Mouse (Mus musculus) heart, embryonic 13.5 days (tissue): ENCODE results near the gene Lzts2. TPM values are rescaled to one million over a fixed set of nuclear protein-coding genes. Genes with fewer than 3 reads are reported as not detected.
A peak's percentile ranks its signal among the peaks of the same experiment; 100 is the strongest.
"Not testable (repeated sequence)": the region's sequence is repeated elsewhere in the genome, so short reads cannot be mapped to it uniquely, and the experiment has no call there.

Experiments used
- ATAC-seq: fragments of 200-750 bp; cut with Nextera tagmentation; 2 replicates; pipeline ENCODE4 v1.8.0; 2017; ENCODE audit warnings: moderate TSS enrichment; ENCODE audit not compliant: insufficient number of reproducible peaks, low FRiP score, low TSS enrichment; ENCODE audit errors: extremely low read depth
- H3K27ac ChIP-seq: fragments of 300-500 bp; sonication (generic); replicated peaks from 2 replicates; pipeline ENCODE4 v1.5.1; 2015; ENCODE audit warnings: moderate library complexity, mild to moderate bottlenecking, inconsistent platforms
- H3K27me3 ChIP-seq: fragments of 300-500 bp; sonication (generic); replicated peaks from 2 replicates; pipeline ENCODE4 v1.6.1; 2015; ENCODE audit warnings: mild to moderate bottlenecking, inconsistent platforms
- H3K36me3 ChIP-seq: fragments of 300-500 bp; sonication (generic); 2 replicates; pipeline ENCODE4 v1.6.1; 2015; ENCODE audit warnings: mild to moderate bottlenecking, inconsistent platforms
- H3K4me1 ChIP-seq: fragments of 300-500 bp; sonication (generic); 2 replicates; pipeline ENCODE4 v1.6.1; 2015; ENCODE audit warnings: inconsistent platforms
- H3K4me2 ChIP-seq: fragments of 300-500 bp; sonication (generic); 2 replicates; pipeline ENCODE4 v1.6.1; 2015; ENCODE audit warnings: inconsistent platforms, mild to moderate bottlenecking, moderate library complexity
- H3K4me3 ChIP-seq: fragments of 300-500 bp; sonication (generic); 2 replicates; pipeline ENCODE4 v1.5.1; 2015; ENCODE audit warnings: moderate library complexity, mild to moderate bottlenecking, inconsistent platforms
- H3K9ac ChIP-seq: fragments of 300-500 bp; sonication (generic); 2 replicates; pipeline ENCODE4 v1.6.1; 2015; ENCODE audit warnings: inconsistent platforms, mild to moderate bottlenecking, moderate library complexity
- H3K9me3 ChIP-seq: fragments of 300-500 bp; sonication (generic); 2 replicates; pipeline ENCODE4 v1.6.1; 2016; ENCODE audit warnings: inconsistent platforms
- WGBS: fragments of 180-500 bp; shearing (Covaris S2); methylation state at CpG from one replicate; pipeline ENCODE4 v1.1.7; 2015; ENCODE audit warnings: mixed read lengths; 5-methylcytosine and 5-hydroxymethylcytosine counted together
- polyA plus RNA-seq: library from polyadenylated mRNA; unstranded; fragments of >200 nt; fragmentation: Nextera tagmentation; extraction: Ambion mirVana; gene quantifications from 2 replicates; pipeline ENCODE4 v1.2.1, GENCODE M21; 2015

The Lzts2 gene
- polyA plus RNA-seq, 1 experiment from 2014 or later: 39.9 TPM

DNA sequence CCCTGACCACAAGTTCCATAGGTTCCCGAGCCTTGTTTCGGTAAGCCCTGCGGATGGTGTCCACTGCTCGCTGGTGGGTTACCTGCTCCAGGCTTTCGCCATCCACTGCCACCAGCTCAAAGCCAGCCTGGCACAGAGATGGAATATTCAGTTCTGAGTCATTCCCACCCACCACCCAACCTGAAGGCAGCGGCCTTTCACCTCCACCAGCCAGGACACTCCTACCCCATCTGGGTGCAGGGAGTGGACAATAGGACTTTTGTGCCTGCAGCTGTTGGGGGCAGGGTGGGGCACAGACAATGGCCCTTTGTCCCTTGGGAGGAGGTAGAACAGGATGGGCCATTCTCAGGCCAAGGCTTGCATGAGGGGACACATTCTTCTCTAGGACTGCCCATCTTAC is 13.6 kb downstream of the Lzts2 start:
- Histone ChIP-seq H3K9me3 (no peaks in the 10 kb centered on the region), H3K4me1 (peaks cover 35% of the 10 kb centered on the region), H3K9ac (no peak overlapping the region), H3K27me3 (no peaks in the 10 kb centered on the region), H3K27ac (no peak overlapping the region), H3K4me3 (no peak overlapping the region), H3K36me3 (peaks cover 59% of the 10 kb centered on the region), H3K4me2 (no peak overlapping the region)
- 87% methylated on average over 6 of the region's 6 CpGs for WGBS
- no peak for ATAC-seq

DNA sequence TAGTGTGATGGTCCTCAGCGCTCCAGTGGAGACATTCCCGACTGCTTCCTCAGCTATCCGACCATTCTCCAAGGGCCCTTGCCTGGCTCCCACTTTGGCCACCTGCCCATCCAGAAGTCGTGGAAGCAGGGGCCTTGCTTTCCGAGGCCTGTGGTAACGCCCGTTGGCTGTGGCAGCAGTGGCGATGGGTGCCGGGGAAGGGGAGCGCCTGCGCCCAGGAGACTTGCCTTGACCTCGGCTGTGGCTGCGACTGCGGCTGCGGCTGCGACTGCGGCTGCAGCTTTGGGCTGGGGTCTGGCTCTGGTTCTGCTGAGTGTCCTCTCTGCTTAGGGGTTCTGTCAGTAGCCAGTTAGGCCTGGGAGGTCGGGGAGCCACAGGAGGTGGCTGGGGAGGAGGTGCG is 14.5 kb downstream of the Lzts2 start:
- 45% methylated on average over 19 of the region's 19 CpGs for WGBS
- peaks cover 50% of the 10 kb centered on the region for H3K36me3 ChIP-seq
- 0 out of 2 replicates have a peak overlapping the region, but pooled peaks have one; percentile 28 for H3K9ac ChIP-seq
- ATAC-seq: no peak
- no peak overlapping the region for H3K4me2 ChIP-seq
- H3K27me3 ChIP-seq: no peaks in the 10 kb centered on the region
- H3K4me3 ChIP-seq: no peak overlapping the region
- no peak overlapping the region for H3K27ac ChIP-seq
- H3K9me3 ChIP-seq: no peaks in the 10 kb centered on the region
- H3K4me1 ChIP-seq: peaks cover 37% of the 10 kb centered on the region

DNA sequence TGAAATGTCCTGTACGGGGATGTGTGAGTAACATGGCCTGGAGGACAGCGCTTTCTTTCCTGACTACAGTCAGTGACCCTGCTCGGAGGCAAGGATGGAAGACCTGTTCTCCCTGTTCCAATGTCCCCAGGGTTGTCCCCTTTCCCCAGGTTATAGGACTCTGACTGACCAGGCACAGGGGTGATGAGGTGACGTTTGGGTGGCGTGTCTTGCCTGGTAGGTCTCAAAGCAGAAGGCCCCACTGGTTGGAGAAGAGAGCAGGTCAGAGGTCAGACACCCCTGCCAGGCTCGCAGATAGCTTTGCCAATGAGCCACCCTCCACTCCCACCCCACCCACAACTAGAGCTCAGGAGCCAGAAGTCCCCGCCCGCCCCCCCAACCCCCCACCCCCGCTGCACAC is 15.4 kb downstream of the Lzts2 start:
- no peak overlapping the region for H3K9ac ChIP-seq
- no peak overlapping the region for H3K27ac ChIP-seq
- ATAC-seq: no peak
- H3K4me3 ChIP-seq: no peak overlapping the region
- 56% methylated on average over 8 of the region's 9 CpGs for WGBS
- H3K9me3 ChIP-seq: no peaks in the 10 kb centered on the region
- H3K36me3 ChIP-seq: peaks cover 43% of the 10 kb centered on the region
- H3K4me2 ChIP-seq: no peak overlapping the region
- H3K27me3 ChIP-seq: no peaks in the 10 kb centered on the region
- peaks cover 37% of the 10 kb centered on the region for H3K4me1 ChIP-seq

DNA sequence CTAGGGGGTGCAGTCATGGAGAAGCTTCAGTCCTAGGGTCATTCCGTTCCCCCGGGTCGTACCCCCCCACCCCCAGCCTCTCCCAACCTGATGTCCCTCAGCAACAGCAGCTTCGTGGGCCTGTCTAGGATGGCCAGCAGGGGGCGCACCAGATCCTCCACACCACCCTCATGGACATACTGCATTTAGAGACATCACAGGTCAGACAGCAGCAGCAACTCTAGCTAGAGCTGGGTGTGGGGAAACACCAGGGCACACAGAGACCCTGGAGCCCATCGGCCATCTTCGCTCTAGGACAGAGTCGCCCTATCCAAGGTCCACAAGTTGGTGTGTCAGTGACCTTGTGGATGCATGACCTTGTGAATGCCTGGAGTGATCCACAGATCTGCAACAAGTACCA is 15.9 kb downstream of the Lzts2 start:
- H3K4me2 ChIP-seq: peak overlapping the region; percentile 66
- ATAC-seq: no peak
- 27% methylated on average over 8 of the region's 8 CpGs for WGBS

DNA sequence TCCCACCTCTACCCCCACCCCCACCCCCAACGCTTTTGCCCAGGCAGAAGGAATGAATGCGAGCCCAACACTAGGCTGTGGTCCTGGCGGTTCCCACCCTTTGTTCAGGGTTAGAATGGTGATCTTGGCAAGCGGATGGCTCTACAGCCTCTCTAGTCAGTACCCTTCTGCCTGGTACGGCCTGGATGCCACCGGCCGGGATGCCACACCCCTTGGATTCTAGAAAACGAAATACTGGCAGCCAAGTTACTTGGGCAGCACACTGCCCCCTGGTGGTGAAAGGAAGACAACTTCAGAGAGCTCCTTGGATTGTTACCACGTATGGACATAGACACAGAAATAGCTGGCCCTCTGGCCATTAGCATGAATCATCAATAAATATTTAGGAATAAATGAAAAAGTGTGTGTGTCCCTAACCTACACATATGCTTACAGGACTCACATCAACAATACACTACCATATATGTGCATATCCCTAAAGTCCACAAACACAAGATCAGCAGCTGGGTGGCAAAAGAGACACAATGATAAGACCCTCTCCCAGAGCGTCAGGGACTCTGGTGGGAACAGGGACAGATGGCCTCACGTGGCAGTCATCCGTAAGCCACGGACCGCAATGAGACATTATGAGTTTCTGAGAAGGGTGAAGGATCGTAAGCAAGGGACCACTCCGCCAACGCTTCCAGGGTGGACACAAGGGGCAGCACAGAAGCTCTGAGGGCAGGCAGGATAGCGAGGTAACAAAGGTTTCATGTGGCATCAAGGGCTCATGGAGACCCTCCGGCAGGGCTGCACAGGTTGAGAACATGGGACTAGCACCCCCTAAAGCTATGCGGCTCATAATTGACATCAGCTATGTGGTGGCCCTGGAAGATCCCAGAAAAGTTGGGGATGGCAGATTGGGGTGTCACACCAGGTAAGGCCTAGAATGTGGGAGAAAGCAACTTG is 16.8 kb downstream of the Lzts2 start:
- Histone ChIP-seq H3K4me2 (peak overlapping the region; percentile 66), H3K36me3 (peaks cover 29% of the 10 kb centered on the region), H3K9ac (peak overlapping the region; percentile 68), H3K4me3 (peak overlapping the region; percentile 30), H3K9me3 (no peaks in the 10 kb centered on the region), H3K27me3 (peaks cover 9% of the 10 kb centered on the region), H3K27ac (no peak overlapping the region), H3K4me1 (peaks cover 37% of the 10 kb centered on the region)
- 36% methylated on average over 20 of the region's 20 CpGs for WGBS
- no peak for ATAC-seq

More for the DNA sequence above, 15.9 kb downstream of the Lzts2 start:
- Histone ChIP-seq H3K9ac (peak overlapping the region; percentile 68), H3K9me3 (no peaks in the 10 kb centered on the region), H3K36me3 (peaks cover 38% of the 10 kb centered on the region), H3K27ac (0 out of 2 replicates have a peak overlapping the region, but pooled peaks have one; percentile 8), H3K27me3 (no peaks in the 10 kb centered on the region), H3K4me3 (no peak overlapping the region), H3K4me1 (peaks cover 37% of the 10 kb centered on the region)

DNA sequence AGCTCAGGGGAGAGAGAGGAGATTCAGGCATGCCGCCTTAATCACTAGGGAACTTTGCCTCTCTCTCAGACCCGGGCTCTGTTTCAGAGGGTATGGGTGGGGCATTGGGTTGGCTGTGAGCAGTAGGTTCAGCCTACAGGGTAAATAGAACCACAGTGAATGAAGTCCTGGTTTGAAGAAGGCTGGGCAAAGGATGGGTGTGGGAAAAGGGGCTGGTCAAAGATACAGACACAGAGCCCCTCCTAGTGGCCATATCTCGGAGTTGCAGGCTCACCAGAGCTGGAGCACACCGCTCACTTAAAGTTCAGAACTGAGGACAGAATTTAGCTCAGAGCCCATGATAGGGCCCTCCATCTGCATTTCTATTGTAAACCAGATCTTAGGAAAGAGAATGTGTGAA is 17.6 kb downstream of the Lzts2 start:
- Histone ChIP-seq H3K27ac (no peak overlapping the region), H3K9ac (no peak overlapping the region; the same call in 1 of the 2 replicates), H3K4me3 (no peak overlapping the region), H3K36me3 (peaks cover 21% of the 10 kb centered on the region), H3K27me3 (peaks cover 16% of the 10 kb centered on the region), H3K4me1 (peaks cover 37% of the 10 kb centered on the region), H3K4me2 (no peak overlapping the region), H3K9me3 (no peaks in the 10 kb centered on the region)
- no peak for ATAC-seq
- 24% methylated on average over 4 of the region's 4 CpGs for WGBS

DNA sequence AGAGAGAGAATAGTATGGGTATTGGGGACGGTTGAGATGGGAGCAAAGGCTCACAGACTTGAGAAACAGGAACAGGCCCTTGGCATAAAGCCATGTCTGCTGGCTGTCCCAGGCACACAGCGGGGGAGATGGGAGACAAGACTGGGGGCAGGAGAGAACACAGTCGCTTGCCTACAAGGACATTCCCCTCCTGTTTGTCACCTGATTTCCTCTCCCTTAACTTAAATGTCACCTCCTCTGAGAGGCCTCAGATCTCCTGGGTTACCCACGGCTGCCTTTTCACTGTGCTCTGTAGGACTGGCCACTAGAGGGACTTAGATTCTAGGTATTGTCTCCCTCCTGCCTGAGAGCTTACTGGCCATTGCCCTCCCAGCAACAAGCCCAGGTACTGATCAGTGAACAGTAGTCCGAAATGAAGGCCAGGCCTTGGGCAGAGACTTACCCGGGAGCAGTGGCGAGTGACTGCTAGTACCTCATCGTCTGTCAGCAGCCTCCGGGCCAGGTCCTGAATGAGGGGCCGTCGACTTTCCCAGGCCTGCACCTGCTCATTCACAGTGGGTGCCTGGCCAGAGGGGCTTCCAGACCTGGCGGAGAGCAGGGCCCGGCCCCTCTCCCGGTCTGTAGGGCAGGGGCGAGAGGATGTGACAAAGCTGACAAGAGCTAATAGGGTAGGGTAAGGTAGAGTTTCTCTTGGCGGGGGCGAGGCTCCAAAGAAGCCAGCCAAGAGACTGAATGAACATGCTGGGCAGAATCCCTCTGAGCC is 18.5 kb downstream of the Lzts2 start:
- H3K4me1 ChIP-seq: peaks cover 34% of the 10 kb centered on the region
- peak overlapping the region; percentile 48; the same call in 1 of the 2 replicates for H3K27ac ChIP-seq
- H3K27me3 ChIP-seq: peaks cover 24% of the 10 kb centered on the region
- no peak for ATAC-seq
- H3K36me3 ChIP-seq: peaks cover 11% of the 10 kb centered on the region
- H3K4me2 ChIP-seq: 0 out of 2 replicates have a peak overlapping the region, but pooled peaks have one; percentile 2
- no peaks in the 10 kb centered on the region for H3K9me3 ChIP-seq
- H3K4me3 ChIP-seq: no peak overlapping the region
- H3K9ac ChIP-seq: peak overlapping the region; percentile 62
- 43% methylated on average over 17 of the region's 17 CpGs for WGBS

DNA sequence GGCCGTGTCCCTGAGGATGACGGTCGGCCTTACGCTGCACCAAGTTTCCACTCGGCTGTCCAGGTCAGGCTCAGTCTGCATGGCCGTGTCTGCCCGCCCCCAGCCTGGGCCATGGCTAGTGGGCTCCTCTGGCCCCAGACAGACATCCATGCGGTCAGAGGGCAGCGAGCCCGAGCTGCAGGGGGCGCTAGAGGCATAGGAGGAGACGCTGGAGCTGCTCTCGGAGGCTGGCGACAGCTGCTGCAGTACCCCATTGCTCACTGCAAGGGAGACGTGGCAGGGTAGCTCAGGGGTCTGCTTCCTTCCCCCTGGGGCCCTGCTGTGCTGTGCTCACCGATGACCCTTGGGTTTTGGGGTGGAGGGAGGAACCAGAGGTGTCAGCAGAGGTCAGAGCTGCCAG is 22.7 kb downstream of the Lzts2 start:
- 28% methylated on average over 16 of the region's 16 CpGs for WGBS
- Histone ChIP-seq H3K4me3 (no peak overlapping the region), H3K9ac (no peak overlapping the region), H3K9me3 (no peaks in the 10 kb centered on the region), H3K4me1 (peaks cover 14% of the 10 kb centered on the region), H3K27me3 (peaks cover 64% of the 10 kb centered on the region), H3K36me3 (no peaks in the 10 kb centered on the region), H3K27ac (no peak overlapping the region), H3K4me2 (no peak overlapping the region)
- ATAC-seq: no peak

DNA sequence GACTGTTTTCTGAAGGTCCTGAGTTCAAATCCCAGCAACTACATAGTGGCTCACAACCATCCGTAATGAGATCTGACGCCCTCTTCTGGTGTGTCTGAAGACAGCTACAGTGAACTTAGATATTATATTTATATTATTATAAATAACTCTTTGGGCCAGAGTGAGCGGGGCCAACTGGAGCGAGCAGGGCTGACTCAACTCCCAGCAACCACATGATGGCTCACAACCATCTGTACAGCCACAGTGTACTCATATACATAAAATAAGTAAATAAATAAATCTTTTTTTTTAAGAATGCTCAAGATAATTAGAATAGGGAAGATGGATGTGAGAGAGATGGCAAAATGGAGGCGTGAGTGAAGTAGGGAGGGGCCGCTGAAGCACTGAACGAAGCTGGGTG is 24.0 kb downstream of the Lzts2 start:
- H3K4me1 ChIP-seq, H3K4me2 ChIP-seq, H3K36me3 ChIP-seq, H3K27ac ChIP-seq, H3K9ac ChIP-seq, ATAC-seq, H3K9me3 ChIP-seq, H3K4me3 ChIP-seq: not testable (repeated sequence)
- WGBS: 85% methylated on average over 7 of the region's 7 CpGs
- H3K27me3 ChIP-seq: peaks cover 78% of the 10 kb centered on the region

DNA sequence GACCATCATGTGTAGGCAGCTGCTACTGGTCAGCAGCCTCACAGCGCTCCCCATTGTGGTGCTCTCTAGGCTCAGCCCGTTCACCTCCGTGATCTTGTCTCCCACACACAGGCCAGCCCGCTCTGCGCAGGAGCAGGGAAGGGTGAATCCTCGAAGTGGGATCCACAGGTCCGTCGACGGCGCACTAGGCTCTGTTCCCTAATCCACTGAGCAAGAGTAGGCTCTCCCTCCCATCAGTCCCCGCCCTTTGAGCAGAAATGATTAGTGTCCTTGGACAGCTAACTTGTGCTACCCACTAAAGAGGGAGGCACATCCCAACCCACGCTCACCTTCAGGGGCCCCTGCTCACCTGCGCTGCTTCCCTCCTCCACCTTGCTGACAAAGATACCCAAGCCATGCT is 26.0 kb downstream of the Lzts2 start:
- H3K36me3 ChIP-seq: no peaks in the 10 kb centered on the region
- no peaks in the 10 kb centered on the region for H3K4me1 ChIP-seq
- H3K4me3 ChIP-seq: no peak overlapping the region
- H3K27ac ChIP-seq: no peak overlapping the region
- no peak for ATAC-seq
- no peaks in the 10 kb centered on the region for H3K9me3 ChIP-seq
- H3K27me3 ChIP-seq: peaks cover 97% of the 10 kb centered on the region
- WGBS: 32% methylated on average over 13 of the region's 13 CpGs
- no peak overlapping the region for H3K4me2 ChIP-seq
- H3K9ac ChIP-seq: no peak overlapping the region

DNA sequence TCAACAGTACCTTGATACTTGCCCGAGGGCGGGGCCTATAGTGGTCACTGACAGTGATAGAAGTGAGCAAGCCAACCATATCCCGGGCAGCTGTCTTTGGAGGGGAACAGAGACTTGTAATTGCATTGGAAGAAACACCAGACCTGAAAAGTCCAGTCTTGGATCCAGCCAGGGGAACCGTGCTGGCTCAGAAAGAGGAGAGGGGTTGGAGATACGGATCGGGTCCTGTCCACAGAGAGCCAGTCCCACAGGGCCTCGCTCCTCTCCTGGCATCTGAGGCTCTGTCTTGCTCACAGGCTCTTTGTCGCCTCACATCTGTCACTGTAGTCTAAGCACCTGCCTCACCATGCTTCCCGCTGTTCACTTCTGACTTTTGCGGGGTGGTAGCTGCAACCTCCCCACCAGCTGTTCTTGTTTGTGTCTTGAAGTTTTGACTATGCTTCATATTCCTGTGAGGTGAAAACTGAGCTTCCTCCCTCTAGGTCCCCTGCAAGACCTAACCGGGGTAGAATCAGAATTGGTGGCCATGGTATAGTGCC is 30.2 kb downstream of the Lzts2 start:
- Histone ChIP-seq H3K27me3 (peaks cover 76% of the 10 kb centered on the region), H3K36me3 (peaks cover 4% of the 10 kb centered on the region; the same call in 1 of the 2 replicates), H3K4me2 (no peak overlapping the region), H3K4me3 (no peak overlapping the region), H3K4me1 (peaks cover 28% of the 10 kb centered on the region), H3K9me3 (no peaks in the 10 kb centered on the region), H3K9ac (no peak overlapping the region), H3K27ac (no peak overlapping the region)
- 54% methylated on average over 11 of the region's 11 CpGs for WGBS
- ATAC-seq: no peak
